Mouse (Mus musculus) liver, postnatal 0 days (tissue): ENCODE measurements around the gene Arhgap28.

ENCODE experiments used
- CTCF ChIP-seq: sonication (generic); IDR thresholded peaks from 2 replicates; pipeline ENCODE4 v1.5.1; 2016; ENCODE audit warnings: antibody characterized with exemption, low read depth
- EP300 ChIP-seq: IDR thresholded peaks from 2 replicates; pipeline ENCODE4 v1.6.1; 2016; ENCODE audit warnings: antibody characterized with exemption, low read depth, mild to moderate bottlenecking

DNA sequence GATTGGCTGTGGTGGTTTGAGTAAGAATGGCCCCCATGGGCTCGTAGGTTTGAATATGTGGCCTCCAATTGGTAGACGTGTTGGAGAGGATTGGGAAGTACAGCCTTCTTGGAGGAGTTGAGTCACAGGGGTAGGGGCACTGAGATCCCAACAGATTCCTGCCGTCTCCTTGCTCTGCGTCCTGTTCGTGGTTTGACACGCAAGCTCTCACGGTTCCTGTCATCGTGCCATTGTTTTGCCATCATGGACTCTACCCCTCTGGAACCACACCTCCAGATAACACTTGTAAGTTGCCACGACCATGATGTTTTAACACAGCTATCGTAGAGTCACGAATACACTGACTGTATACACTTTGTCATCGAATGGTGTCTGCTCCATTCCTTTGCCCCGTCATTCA lies 165.0 kb downstream of the Arhgap28 start:
- TF ChIP-seq CTCF (no peak), EP300 (no peak)
